Mouse (Mus musculus): ENCODE data around the gene Nudt22. TPM values are rescaled to one million over a fixed set of nuclear protein-coding genes. Genes with fewer than 3 reads are reported as not detected.
"Not testable (repeated sequence)": the region's sequence is repeated elsewhere in the genome, so short reads cannot be mapped to it uniquely, and the experiment has no call there.

The Nudt22 gene
- total RNA-seq, 2 experiments from 2014 or later: 27.3 to 29.7 TPM

GRCm38 (mm10) chr19:6997721-6998290 lies 1.9 kb upstream of the Nudt22 start:
- intact Hi-C loops (cut with DNase I): loop anchor here (5.0 kb wide), 1 partner anchor 39 kb away; the partner anchor contains the start of gene Stip1
- DNase-seq: peak in 1 of 2 experiments; percentile 1

DNA sequence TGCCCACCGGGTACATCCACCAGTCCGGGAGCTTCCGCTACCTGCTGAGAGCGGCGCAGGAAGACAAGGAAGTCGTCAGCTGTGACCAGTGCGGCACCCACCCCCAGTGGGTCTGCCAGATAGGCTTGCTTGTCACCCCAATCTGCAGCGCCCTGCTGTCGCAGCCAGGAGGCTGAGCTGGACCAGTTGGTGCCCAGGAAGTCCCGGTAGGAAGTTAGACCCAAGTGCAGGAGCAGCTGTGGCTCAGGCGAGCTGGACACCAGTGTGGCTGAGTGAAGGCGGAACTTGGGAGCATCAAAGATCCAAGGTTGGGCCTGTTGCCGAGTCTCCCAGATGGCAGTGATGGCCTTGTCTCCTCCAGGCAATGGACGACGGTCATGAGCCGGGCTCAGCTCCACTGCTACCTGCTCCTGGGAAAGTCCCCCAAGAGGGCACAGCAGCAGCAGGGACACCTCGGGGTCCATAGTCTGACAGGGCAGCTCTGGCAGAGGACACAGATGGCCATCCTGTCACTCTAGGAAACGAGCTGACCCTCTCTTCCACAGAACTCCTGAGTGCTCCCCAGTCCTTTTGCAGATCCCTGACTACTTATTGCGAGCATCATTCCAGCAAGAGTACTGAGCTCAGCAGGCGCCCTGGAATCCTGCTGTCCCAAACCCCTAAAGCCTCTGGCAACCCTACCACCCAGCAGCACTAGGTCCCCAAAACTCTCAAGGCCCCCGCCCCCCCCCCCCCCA lies 494 bp downstream of the Nudt22 start:
- intact Hi-C loops (cut with DNase I): loop anchor here (5.0 kb wide), 1 partner anchor 42 kb away; the partner anchor contains the start of gene Stip1
- DNase-seq: peak in 1 of 2 experiments; percentile 46

GRCm38 (mm10) chr19:6994489-6994888 lies 1.4 kb downstream of the Nudt22 start:
- peak in 1 of 2 experiments; percentile 5 for DNase-seq
- intact Hi-C loops (cut with DNase I): no loop called here

DNA sequence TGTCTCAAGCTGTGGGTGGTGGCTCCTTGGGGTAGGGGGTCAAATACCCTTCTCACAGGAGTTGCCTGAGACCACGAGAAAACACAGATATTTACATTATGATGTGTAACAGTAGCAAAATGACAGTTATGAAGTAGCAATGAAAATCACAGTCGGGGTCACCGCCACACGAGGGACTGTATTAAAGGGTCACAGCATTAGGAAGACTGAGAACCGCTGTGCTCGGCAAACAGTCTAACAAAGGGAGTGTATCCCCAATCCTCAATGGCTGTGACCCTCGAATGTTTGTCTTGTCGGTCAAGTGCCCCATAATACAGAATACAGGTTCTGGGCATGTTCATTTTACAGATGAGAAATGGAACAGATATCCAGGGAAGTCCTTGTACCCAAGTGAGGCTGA lies 1.9 kb downstream of the Nudt22 start:
- DNase-seq: peak in 1 of 2 experiments; percentile 4
- intact Hi-C loops (cut with DNase I): no loop called here

- peak in 1 of 2 experiments; percentile 2 for DNase-seq
- intact Hi-C loops (cut with DNase I): no loop called here
These were observed 2.7 kb downstream of the Nudt22 start for GRCm38 (mm10) chr19:6993011-6993770.

GRCm38 (mm10) chr19:6992011-6992858 lies 3.7 kb downstream of the Nudt22 start, which contains the start of gene Dnajc4:
Gene Dnajc4 (minus strand): TSS chr19:6992572.
- intact Hi-C loops (cut with DNase I): no loop called here
- DNase-seq: peak; percentile 97 to 98

- peak in 1 of 2 experiments; percentile 3 for DNase-seq
- intact Hi-C loops (cut with DNase I): not testable (repeated sequence)
These were observed 4.8 kb downstream of the Nudt22 start for GRCm38 (mm10) chr19:6991166-6991565.

GRCm38 (mm10) chr19:6990712-6991111 lies 5.2 kb downstream of the Nudt22 start:
- no peak for DNase-seq

GRCm38 (mm10) chr19:6989251-6989650 lies 6.7 kb downstream of the Nudt22 start:
- intact Hi-C loops (cut with DNase I): no loop called here
- no peak for DNase-seq

More at GRCm38 (mm10) chr19:6990712-6991111, 5.2 kb downstream of the Nudt22 start:
- intact Hi-C loops (cut with DNase I): no loop called here

DNA sequence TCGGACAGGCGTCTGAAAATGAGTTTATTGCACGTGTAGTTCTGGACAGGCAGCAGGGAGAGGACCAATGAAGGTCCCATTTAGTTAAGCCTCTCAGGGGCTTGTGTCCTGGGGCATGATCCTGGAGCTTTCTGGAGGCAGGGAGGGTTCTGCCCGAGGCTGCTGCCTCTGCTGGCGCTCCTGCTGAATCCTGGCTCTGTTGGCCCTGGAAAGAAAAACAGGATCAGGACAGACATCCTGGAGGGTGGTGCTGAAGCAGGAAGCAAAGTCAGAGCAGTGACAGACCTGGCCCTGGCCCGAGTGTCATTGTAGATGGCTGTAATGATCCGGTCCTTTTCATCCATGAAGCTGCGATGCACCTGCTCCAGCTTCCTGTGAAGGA lies 8.0 kb downstream of the Nudt22 start:
- intact Hi-C loops (cut with DNase I): no loop called here
- no peak for DNase-seq

DNA sequence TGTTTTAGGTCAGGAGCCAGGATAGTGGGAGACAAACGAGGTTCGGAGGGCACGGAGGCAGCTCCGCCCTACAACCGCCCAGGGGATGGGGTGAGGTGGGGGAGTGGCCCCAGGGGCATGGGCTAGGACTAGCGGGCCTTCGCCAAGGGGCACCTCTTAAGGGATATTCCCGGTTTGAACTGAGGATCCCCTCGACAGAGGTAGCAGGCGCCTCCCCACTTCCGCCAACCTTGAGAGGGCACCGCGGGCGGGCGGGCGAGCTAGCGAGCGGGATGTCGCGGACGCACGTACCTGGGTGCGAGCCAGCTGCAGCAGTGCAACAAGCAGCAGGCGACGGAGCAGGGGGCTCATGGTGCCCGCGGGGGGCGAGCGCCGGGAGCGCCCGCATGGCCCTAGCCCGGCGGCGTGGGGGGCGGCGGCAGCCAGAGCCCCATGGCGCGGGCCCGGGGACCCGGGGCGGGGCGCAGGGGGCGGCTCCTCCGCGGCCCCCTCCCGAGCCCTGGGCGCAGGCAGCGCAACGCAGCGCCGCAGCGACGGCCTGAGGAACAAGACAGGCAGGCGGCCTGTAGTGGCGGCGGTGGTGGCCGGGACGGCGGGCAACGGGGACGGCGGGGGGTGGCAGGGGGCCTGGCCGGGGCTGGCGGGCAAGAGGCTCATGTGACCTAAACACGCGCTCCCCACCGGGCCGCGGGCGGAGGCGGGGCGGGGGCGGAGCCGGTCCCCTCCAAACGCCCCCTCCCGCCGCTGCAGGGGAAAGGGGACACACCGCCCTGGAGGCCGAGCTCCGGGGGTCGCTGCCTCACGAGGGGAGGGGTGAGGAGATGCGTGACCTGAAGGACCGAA lies 8.6 kb downstream of the Nudt22 start, which contains the start of gene Vegfb:
Gene Vegfb (minus strand): TSS at position 591 of the 843 bp plus-strand sequence.
- peak; percentile 78 to 80 for DNase-seq

DNA sequence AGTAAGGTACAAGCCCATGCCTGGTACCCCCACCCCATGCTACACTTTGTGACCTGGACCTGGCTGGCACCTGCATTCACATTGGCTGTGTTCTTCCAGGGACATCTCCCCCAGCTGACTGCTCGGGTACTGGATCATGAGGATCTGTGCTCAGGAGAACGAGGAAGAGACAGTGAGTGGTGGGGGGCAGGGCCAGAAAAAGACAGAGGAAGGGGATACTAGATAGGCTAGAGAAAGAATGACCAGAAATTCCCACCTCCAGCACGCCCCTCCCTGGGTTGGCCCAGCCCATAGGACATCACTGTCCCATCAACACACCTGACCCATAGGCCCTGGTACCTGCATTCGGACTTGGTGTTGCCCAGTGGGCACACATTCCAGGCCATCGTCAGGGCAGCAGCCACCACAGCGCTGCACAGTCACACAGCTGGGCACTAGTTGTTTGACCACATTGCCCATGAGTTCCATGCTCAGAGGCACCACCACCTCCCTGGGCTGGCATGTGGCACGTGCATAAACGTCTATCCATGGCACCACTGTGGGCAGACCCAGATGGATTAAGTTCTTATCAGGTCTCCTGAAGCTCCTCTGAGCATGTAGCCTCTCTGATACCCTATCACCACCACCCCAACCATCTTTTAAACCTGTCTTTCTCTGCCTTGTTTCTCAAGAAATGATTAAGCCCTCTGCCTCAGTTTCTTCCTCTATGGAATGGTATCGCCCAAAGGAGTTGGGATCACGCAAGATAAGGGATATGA lies 9.8 kb downstream of the Nudt22 start:
- intact Hi-C loops (cut with DNase I): no loop called here
- DNase-seq: no peak

More for the DNA sequence above, 8.6 kb downstream of the Nudt22 start, which contains the start of gene Vegfb:
- intact Hi-C loops (cut with DNase I): no loop called here

DNA sequence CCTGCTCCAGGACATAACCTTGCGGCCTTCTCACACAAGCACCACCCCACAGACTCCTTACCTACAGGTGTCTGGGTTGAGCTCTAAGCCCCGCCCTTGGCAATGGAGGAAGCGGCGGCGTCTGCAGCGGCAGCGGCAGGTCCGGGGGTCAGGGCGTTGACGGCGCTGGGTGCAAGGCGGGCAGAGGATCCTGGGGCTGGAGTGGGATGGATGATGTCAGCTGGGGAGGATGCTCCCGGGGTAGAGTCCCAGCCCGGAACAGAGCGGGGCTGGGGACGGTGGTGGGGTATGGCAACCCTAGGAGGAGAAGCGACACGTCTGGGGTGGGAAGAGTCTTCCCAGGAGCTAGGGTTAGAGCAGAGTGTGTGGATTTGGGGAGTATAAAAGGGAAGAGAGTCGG lies 10.6 kb downstream of the Nudt22 start:
- DNase-seq: no peak
- intact Hi-C loops (cut with DNase I): no loop called here

GRCm38 (mm10) chr19:6983621-6984020 lies 12.3 kb downstream of the Nudt22 start:
- DNase-seq: no peak
- intact Hi-C loops (cut with DNase I): no loop called here

DNA sequence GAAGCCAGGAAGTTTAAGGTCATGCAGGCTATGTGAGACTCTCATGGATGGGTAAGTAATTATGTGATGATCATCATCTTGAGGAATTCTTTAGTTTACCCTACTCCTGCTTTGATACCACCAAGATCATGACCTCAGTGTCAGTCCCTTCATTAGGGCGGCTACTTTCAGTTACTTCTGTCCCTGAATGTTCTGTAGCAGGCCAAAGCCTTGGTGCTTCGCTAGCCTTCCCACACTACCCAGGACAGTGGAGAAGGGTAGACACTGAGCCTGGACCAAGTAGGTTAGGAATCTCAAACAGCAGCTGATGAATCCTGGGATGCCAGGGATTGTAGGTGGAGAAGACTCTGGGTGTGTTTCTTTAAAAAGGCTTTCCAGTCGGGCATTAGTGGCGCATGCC lies 14.5 kb downstream of the Nudt22 start:
- DNase-seq: no peak
- intact Hi-C loops (cut with DNase I): no loop called here

DNA sequence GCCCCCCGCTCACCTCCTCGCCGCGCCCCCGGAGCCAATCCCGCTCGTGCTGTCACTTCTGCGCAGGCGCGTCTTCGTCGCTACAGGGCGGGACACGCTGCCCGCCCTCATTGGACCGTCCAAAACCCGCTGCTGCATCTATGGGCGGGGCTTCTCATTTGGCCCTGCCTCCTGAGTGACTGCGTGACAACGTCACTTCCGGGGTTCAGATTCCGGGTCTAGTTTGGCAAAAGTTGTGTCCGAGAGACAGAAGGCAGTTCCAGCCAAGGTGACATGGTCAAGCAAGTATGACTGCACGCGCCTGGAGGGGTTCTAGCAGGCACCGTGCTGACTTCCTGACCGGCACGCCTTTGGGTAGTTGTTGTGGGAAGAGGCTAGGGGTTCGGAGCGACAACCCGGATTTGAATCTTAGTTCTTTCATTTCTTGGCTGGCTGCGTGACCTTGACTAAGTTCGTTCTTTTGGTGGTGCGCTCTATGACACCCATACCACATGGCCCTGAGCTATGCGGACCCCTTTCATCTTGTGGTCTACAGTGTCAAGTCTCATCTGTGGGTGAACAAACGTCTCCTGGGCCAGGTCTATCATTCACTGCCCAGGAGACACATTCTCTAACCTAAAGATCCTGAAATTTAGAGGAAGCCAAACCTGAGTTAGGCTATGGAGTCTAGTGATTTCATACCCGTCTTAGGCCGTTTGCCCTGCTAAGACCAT lies 15.4 kb downstream of the Nudt22 start, which contains the start of gene Fkbp2:
Gene Fkbp2 (minus strand): TSS at position 121 of the 713 bp plus-strand sequence.
- intact Hi-C loops (cut with DNase I): no loop called here
- DNase-seq: peak; percentile 99 to 100

DNA sequence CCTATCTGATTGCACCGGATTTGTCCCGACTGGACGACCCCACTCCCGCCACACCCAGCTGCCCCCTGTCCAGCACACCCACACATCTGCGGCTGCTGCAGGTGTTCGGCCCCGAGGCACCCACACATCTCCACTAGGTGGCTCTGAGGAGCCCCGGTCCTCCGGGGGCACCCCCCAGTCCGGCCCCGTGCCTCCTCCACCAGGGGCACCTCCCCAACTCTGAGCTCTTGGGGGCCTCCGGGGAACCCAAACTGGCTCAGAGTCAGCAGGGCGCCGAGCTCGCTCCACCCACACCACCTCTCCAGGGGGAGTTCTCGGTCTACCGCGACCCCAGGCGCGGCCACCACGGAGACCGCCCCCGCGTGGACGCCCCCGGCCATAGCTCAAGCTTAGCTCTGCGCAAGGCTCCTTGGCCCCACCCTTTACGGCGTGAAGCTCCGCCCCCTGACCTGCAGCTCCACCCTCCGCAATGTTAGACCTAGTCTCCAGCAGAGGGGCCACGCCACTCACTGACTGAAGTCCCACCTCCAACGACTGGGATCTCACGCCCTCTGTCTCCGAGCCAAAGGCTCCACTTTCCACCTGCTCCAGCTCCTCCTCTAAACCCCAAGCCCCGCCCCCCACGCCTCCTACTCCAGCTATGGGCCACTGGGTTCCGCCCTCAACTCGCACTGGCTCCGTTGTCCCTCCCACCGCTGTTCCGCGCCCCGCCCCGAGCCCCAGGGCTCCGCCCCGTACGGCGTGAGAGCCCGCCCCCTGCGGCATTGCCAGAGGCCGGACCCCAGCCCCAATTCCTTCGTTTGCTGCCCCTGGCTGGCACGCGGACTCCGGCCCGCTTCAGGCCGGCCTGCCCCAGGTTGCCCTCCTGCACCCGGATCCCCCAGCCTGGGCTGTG lies 16.2 kb downstream of the Nudt22 start:
- intact Hi-C loops (cut with DNase I): loop anchor here (2.0 to 5.0 kb wide), 3 partner anchors 37 to 55 kb away; partner anchors contain the start of genes Bad, Catsperz and Gpr137

More for the DNA sequence above, 16.2 kb downstream of the Nudt22 start:
- peak; percentile 100 for DNase-seq

Data from heart, postnatal 10 days (tissue).